Mouse (Mus musculus) liver, postnatal 0 days (tissue): ENCODE measurements at regions not wholly inside any gene's neighbourhood (a gene's known extent, or its start where the extent isn't known, plus 50 kb on each side); places are given as distances from the start of the nearest gene placed in this dataset.

ENCODE experiments used
- CTCF ChIP-seq: sonication (generic); IDR thresholded peaks from 2 replicates; pipeline ENCODE4 v1.5.1; 2016; ENCODE audit warnings: antibody characterized with exemption, low read depth
- EP300 ChIP-seq: IDR thresholded peaks from 2 replicates; pipeline ENCODE4 v1.6.1; 2016; ENCODE audit warnings: antibody characterized with exemption, low read depth, mild to moderate bottlenecking

- no peak for TF ChIP-seq CTCF
- no peak for TF ChIP-seq EP300
These were observed 861.3 kb upstream of the Gpc5 start for GRCm38 (mm10) chr14:114230711-114231110.
